Mouse (Mus musculus) embryonic facial prominence, embryonic 11.5 days (tissue): Measurements from ENCODE around the gene Tnfsf15. TPM values are rescaled to one million over a fixed set of nuclear protein-coding genes. Genes with fewer than 3 reads are reported as not detected.

ENCODE experiments used
- polyA plus RNA-seq: library from polyadenylated mRNA; unstranded; fragments of >200 nt; fragmentation: Nextera tagmentation; extraction: Ambion mirVana; gene quantifications from 2 replicates; pipeline ENCODE4 v1.2.1, GENCODE M21; 2014

Gene Tnfsf15
- polyA plus RNA-seq, 1 experiment from 2014 or later = 0.06 TPM

Other genes starting within 250 kb of the Tnfsf15 start
- gene Whrn, start 249.1 kb downstream of the Tnfsf15 start, polyA plus RNA-seq = 3.8 and 4.6 TPM in 2 replicates
- 353 and 362 TPM in 2 replicates for gene Atp6v1g1, start 200.3 kb downstream of the Tnfsf15 start, polyA plus RNA-seq
- gene Tmem268, start 186.3 kb downstream of the Tnfsf15 start, polyA plus RNA-seq = 7.5 and 7.8 TPM in 2 replicates
- not detected in 2 replicates for gene Gm11213, start 139.9 kb downstream of the Tnfsf15 start, polyA plus RNA-seq
- not detected in 2 replicates for gene Tex48, start 122.7 kb downstream of the Tnfsf15 start, polyA plus RNA-seq
- gene Gm11214, start 81.7 kb downstream of the Tnfsf15 start, polyA plus RNA-seq = not detected in 2 replicates
- gene Tnfsf8, start 116.2 kb upstream of the Tnfsf15 start, polyA plus RNA-seq = not detected in 2 replicates